Mouse (Mus musculus): ENCODE results near the gene Wbp1. TPM values are rescaled to one million over a fixed set of nuclear protein-coding genes. Genes with fewer than 3 reads are reported as not detected.

Gene Wbp1
- polyA plus RNA-seq, 1 experiment from 2014 or later = 113 TPM

GRCm38 (mm10) chr6:83121863-83122710 lies 728 bp upstream of the Wbp1 start:
- H3K4me1 ChIP-seq = peaks cover 53% of the 10 kb centered on the region
- no peaks in the 10 kb centered on the region for H3K27me3 ChIP-seq (ENCODE audit: insufficient read depth, poor library complexity, severe bottlenecking)
- no peaks in the 10 kb centered on the region for H3K9me3 ChIP-seq
- peak overlapping the region; percentile 91 for H3K4me3 ChIP-seq
- DNase-seq (ENCODE audit: low spot score) = no peak
- H3K27ac ChIP-seq = peak overlapping the region; percentile 98
- H3K36me3 ChIP-seq = peaks cover 26% of the 10 kb centered on the region
- 1% methylated on average over 47 of the region's 52 CpGs for WGBS

GRCm38 (mm10) chr6:83119734-83120051 lies 1.7 kb downstream of the Wbp1 start:
- Histone ChIP-seq H3K4me1 (peaks cover 63% of the 10 kb centered on the region), H3K27me3 (ENCODE audit: insufficient read depth, poor library complexity, severe bottlenecking) (no peaks in the 10 kb centered on the region), H3K36me3 (peaks cover 30% of the 10 kb centered on the region), H3K4me3 (peak overlapping the region; percentile 91; the same call in 1 of the 2 replicates), H3K27ac (peak overlapping the region; percentile 98), H3K9me3 (no peaks in the 10 kb centered on the region)
- WGBS = 81% methylated on average over 7 of the region's 7 CpGs
- no peak for DNase-seq (ENCODE audit: low spot score)

DNA sequence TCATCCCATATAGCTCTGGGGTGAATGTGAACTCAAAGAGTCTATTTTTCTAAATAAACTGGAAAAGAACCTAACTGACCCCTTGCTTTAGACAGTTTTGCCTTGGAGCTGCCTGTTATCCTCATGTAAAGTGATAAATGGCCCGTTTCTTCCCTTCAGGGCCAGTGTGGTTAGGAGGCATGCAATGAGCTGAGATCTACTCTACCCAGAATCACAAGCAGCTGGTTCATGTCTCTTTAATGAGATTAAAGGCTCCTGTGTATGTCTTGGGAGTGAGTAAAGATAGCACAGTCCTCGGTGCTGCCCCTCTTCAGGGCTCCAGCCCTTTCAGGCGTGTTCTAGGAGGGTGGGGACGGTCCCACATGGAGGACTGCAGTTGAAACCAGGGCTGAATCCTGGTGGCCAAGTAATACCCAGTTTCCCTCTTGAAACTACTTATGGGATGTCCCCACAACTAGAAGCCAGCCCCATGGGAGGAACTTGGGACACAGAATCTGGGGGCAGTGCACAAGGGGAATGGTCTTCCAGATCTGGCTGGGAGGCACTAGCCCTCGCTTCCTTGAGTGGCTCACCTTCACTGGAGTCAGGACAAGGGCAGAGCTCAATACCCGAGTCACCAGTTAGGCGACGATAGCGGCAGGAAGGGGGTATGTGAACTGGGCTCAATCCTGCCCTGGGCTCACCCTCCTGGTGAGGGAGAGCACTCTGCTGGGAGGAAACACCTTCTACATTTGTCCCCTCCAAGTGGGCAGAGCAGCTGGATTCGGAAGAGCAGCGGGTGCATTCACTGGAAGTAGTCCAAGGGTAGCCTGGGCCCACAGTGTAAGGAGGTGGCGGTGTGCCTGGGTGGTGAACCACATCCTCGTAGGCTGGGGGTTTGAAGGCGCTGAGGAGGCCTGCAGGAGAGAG lies 2.3 kb downstream of the Wbp1 start:
- H3K4me3 ChIP-seq = no peak overlapping the region
- no peaks in the 10 kb centered on the region for H3K9me3 ChIP-seq
- peaks cover 62% of the 10 kb centered on the region for H3K4me1 ChIP-seq
- H3K27me3 ChIP-seq (ENCODE audit: insufficient read depth, poor library complexity, severe bottlenecking) = no peaks in the 10 kb centered on the region
- WGBS = 84% methylated on average over 14 of the region's 14 CpGs
- H3K27ac ChIP-seq = peak overlapping the region; percentile 98; the same call in 1 of the 2 replicates
- peaks cover 30% of the 10 kb centered on the region for H3K36me3 ChIP-seq
- DNase-seq (ENCODE audit: low spot score) = no peak

DNA sequence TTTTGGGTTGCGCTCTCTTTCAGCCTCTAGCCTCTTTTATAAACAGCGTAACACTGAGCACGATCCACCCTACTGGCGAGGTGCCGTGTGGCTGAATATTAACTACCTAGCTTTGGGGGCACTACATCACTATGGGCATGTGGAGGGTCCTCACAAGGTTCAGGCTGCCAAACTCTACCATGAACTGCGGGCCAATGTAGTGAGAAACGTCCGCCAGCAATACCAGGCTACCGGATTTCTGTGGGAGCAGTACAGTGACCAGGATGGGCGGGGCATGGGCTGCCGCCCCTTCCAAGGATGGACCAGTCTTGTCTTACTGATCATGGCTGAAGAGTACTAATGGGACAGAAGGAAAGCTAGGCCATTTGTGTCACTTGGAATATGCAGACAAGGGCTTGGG lies 3.0 kb downstream of the Wbp1 start:
- H3K4me3 ChIP-seq = no peak overlapping the region
- peaks cover 30% of the 10 kb centered on the region for H3K36me3 ChIP-seq
- 88% methylated on average over 11 of the region's 11 CpGs for WGBS
- H3K4me1 ChIP-seq = peaks cover 56% of the 10 kb centered on the region
- no peak for DNase-seq (ENCODE audit: low spot score)
- no peaks in the 10 kb centered on the region for H3K27me3 ChIP-seq (ENCODE audit: insufficient read depth, poor library complexity, severe bottlenecking)
- no peak overlapping the region for H3K27ac ChIP-seq
- no peaks in the 10 kb centered on the region for H3K9me3 ChIP-seq

- H3K9me3 ChIP-seq = no peaks in the 10 kb centered on the region
- peaks cover 30% of the 10 kb centered on the region for H3K36me3 ChIP-seq
- H3K4me3 ChIP-seq = no peak overlapping the region
- no peak for DNase-seq (ENCODE audit: low spot score)
- WGBS = 92% methylated on average over 13 of the region's 13 CpGs
- H3K27me3 ChIP-seq (ENCODE audit: insufficient read depth, poor library complexity, severe bottlenecking) = no peaks in the 10 kb centered on the region
- peaks cover 50% of the 10 kb centered on the region for H3K4me1 ChIP-seq
- H3K27ac ChIP-seq = no peak overlapping the region
Measured at GRCm38 (mm10) chr6:83117616-83118015, 3.7 kb downstream of the Wbp1 start.

DNA sequence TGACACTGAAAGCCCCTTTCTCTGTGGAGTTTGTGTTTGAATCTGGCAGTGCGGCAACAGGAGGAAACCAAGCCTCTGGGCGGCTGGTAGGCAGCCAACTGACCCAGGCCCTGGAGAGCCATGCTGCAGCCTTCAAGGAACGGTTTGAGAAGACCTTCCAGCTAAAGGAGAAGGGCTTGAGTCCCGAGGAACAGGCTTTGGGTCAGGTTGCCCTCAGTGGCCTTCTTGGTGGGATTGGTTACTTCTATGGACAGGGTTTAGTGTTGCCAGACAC lies 4.3 kb downstream of the Wbp1 start:
- no peak overlapping the region for H3K27ac ChIP-seq
- H3K4me1 ChIP-seq = peaks cover 45% of the 10 kb centered on the region
- WGBS = 81% methylated on average over 4 of the region's 4 CpGs
- no peak for DNase-seq (ENCODE audit: low spot score)
- H3K36me3 ChIP-seq = peaks cover 30% of the 10 kb centered on the region
- no peaks in the 10 kb centered on the region for H3K27me3 ChIP-seq (ENCODE audit: insufficient read depth, poor library complexity, severe bottlenecking)
- H3K4me3 ChIP-seq = 0 out of 2 replicates have a peak overlapping the region, but pooled peaks have one; percentile 92
- H3K9me3 ChIP-seq = no peaks in the 10 kb centered on the region

DNA sequence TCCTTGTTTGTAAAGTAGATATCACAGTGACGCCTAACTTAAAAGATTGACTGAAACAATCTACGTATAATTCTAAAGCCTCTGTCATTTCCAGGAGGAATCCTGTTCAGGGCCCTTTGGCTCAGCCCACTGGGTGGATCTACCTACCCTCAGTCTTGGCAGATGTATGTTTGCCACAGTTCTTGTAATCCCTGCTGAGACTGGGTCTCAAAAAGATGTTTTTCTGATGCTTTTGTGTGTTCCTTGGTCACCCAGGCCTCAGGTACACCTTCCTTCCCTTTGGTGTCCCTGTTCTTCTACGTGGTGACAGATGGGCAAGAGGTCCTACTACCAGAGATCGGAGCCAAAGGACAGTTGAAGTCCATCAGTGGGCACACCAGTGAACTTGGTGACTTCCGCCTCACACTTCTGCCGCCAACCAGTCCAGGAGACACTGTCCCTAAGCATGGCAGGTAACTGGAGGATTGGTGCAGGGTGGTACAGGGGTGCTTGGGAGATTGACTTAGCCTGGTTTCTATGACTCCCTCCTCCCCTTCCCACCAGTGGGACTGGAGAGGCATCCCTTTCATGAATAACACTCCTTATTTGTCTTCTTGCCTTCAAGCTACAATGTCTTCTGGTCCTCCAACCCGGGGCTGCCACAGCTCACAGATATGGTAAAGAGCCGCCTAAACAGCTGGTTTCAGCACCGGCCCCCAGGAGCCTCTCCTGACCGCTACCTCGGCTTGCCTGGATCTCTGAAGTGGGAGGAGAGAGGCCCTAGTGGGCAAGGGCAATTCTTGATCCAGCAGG lies 4.8 kb downstream of the Wbp1 start:
- Histone ChIP-seq H3K4me1 (peaks cover 43% of the 10 kb centered on the region), H3K4me3 (peak overlapping the region; percentile 92), H3K36me3 (peaks cover 30% of the 10 kb centered on the region), H3K27ac (peak overlapping the region; percentile 89), H3K9me3 (no peaks in the 10 kb centered on the region), H3K27me3 (ENCODE audit: insufficient read depth, poor library complexity, severe bottlenecking) (no peaks in the 10 kb centered on the region)
- WGBS = 76% methylated on average over 11 of the region's 11 CpGs
- DNase-seq (ENCODE audit: low spot score) = no peak

GRCm38 (mm10) chr6:83115682-83116372 lies 5.5 kb downstream of the Wbp1 start:
- WGBS = 3% methylated on average over 46 of the region's 48 CpGs
- Histone ChIP-seq H3K27ac (peak overlapping the region; percentile 89), H3K4me1 (peaks cover 44% of the 10 kb centered on the region), H3K9me3 (no peaks in the 10 kb centered on the region), H3K36me3 (peaks cover 32% of the 10 kb centered on the region), H3K4me3 (peak overlapping the region; percentile 92), H3K27me3 (ENCODE audit: insufficient read depth, poor library complexity, severe bottlenecking) (no peaks in the 10 kb centered on the region)
- no peak for DNase-seq (ENCODE audit: low spot score)

- Histone ChIP-seq H3K9me3 (no peaks in the 10 kb centered on the region), H3K4me3 (peak within 1 kb of the TSS; percentile 92), H3K27ac (peak within 1 kb of the TSS; percentile 89), H3K36me3 (peaks cover 38% of the 10 kb centered on the region), H3K4me1 (peaks cover 38% of the 10 kb centered on the region), H3K27me3 (ENCODE audit: insufficient read depth, poor library complexity, severe bottlenecking) (no peaks in the 10 kb centered on the region)
- DNase-seq (ENCODE audit: low spot score) = peak; percentile 97
- WGBS = 1% methylated on average over 57 of the region's 58 CpGs
Measured at GRCm38 (mm10) chr6:83115011-83115671, 6.2 kb downstream of the Wbp1 start, which contains the start of gene Mogs. TSS of gene Mogs (plus strand) at chr6:83115496.

- peaks cover 35% of the 10 kb centered on the region for H3K4me1 ChIP-seq
- peaks cover 17% of the 10 kb centered on the region for H3K36me3 ChIP-seq
- 80% methylated on average over 4 of the region's 4 CpGs for WGBS
- no peaks in the 10 kb centered on the region for H3K9me3 ChIP-seq
- H3K27ac ChIP-seq = no peak overlapping the region
- H3K4me3 ChIP-seq = no peak overlapping the region
- H3K27me3 ChIP-seq (ENCODE audit: insufficient read depth, poor library complexity, severe bottlenecking) = no peaks in the 10 kb centered on the region
- DNase-seq (ENCODE audit: low spot score) = no peak
Measured at GRCm38 (mm10) chr6:83111510-83112136, 9.7 kb downstream of the Wbp1 start.

DNA sequence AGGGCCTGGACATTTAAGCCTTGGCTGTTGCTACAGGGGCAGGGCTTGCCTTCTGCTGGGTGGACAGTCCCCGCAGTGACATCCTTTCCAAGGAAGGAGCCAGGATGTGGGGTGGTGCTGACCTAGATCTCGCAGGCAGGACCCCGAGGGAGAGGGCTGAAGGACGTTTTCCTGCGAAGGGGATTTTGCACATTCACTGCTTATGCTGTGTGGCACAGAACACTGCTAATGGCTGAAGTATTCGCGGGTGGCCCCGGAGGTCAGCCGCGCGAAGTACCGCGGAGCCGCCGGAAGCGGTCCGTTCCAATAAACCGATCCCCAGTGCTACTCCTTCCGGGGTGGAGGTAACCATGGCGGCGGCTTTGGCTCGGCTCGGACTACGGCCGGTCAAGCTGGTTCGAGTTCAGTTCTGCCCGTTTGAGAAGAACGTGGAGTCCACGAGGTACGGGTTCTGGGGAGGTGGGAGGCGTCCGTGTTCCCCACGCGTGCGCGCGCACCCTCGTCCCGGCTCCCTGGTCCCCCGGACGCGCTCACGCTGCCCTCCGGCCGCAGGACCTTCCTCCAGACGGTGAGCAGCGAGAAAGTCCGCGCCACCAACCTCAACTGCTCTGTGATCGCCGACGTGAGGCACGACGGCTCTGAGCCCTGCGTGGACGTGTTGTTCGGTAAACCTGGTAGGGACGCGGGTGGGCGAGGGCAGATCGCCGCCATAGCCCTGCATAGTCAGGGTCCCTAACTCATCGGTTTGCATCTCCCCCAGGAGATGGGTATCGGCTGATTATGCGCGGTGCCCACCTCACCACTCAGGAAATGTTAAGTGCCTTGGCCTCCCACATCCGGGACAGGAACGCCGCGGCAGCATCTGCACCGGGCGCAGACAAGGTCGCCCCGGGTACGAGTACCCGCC lies 12.3 kb downstream of the Wbp1 start, which contains the start of gene Mrpl53:
Gene Mrpl53 (plus strand): TSS at position 279 of the 907 bp plus-strand sequence.
- DNase-seq (ENCODE audit: low spot score) = peak; percentile 93

More for the DNA sequence above, 12.3 kb downstream of the Wbp1 start, which contains the start of gene Mrpl53:
- Histone ChIP-seq H3K36me3 (peaks cover 20% of the 10 kb centered on the region), H3K9me3 (no peaks in the 10 kb centered on the region), H3K4me1 (peaks cover 21% of the 10 kb centered on the region), H3K27ac (peak within 1 kb of the TSS; percentile 98), H3K27me3 (ENCODE audit: insufficient read depth, poor library complexity, severe bottlenecking) (no peaks in the 10 kb centered on the region), H3K4me3 (peak within 1 kb of the TSS; percentile 97)
- under 1% methylated on average over 76 of the region's 76 CpGs for WGBS
